ENCODE assay signal across 8 mouse cellular contexts in genomic region chrX:122397652-122398051, GRCm38 (mm10). TPM values are rescaled to one million over a fixed set of nuclear protein-coding genes. Genes with fewer than 3 reads are reported as not detected.
DNase-seq lines count a peak whose midpoint lies in the region; ATAC-seq and TF ChIP-seq lines count a peak whose summit lies in the region.

No protein-coding gene starts in this region.

- no peaks in the 10 kb centered on the region for H3K9me3 ChIP-seq in kidney, postnatal 0 days (replicated peaks; ENCODE audit: low read length)
- no peaks in the 10 kb centered on the region for H3K9me3 ChIP-seq in embryonic facial prominence, embryonic 15.5 days (replicated peaks)
- H3K9me3 ChIP-seq in intestine, embryonic 15.5 days, result no peaks in the 10 kb centered on the region
- no peaks in the 10 kb centered on the region for H3K9me3 ChIP-seq in midbrain, postnatal 0 days (ENCODE audit: low read length)

- H3K4me2 ChIP-seq in kidney, postnatal 0 days (ENCODE audit: low read length), result peak overlapping the region; percentile 63
- H3K4me2 ChIP-seq in embryonic facial prominence, embryonic 15.5 days (replicated peaks), result peak overlapping the region; percentile 52
- peak overlapping the region; percentile 65 for H3K4me2 ChIP-seq in intestine, embryonic 15.5 days (replicated peaks)
- H3K4me2 ChIP-seq in midbrain, postnatal 0 days (ENCODE audit: low read depth, low read length, poor library complexity, severe bottlenecking), result peak overlapping the region; percentile 32

- H3K4me3 ChIP-seq in kidney, postnatal 0 days (replicated peaks; ENCODE audit: low read depth, low read length), result peak overlapping the region; percentile 52
- H3K4me3 ChIP-seq in embryonic facial prominence, embryonic 15.5 days (replicated peaks), result peak overlapping the region; percentile 57
- H3K4me3 ChIP-seq in intestine, embryonic 15.5 days (replicated peaks), result peak overlapping the region; percentile 52
- peak overlapping the region; percentile 52 for H3K4me3 ChIP-seq in midbrain, postnatal 0 days (ENCODE audit: low read depth, low read length)

- H3K4me1 ChIP-seq in kidney, postnatal 0 days (replicated peaks; ENCODE audit: insufficient read depth, low read length), result no peaks in the 10 kb centered on the region
- H3K4me1 ChIP-seq in embryonic facial prominence, embryonic 15.5 days, result no peaks in the 10 kb centered on the region
- no peaks in the 10 kb centered on the region for H3K4me1 ChIP-seq in intestine, embryonic 15.5 days (replicated peaks)
- no peaks in the 10 kb centered on the region for H3K4me1 ChIP-seq in midbrain, postnatal 0 days (ENCODE audit: insufficient read depth, low read length)

- H3K27ac ChIP-seq in kidney, postnatal 0 days, result no peak overlapping the region
- H3K27ac ChIP-seq in embryonic facial prominence, embryonic 15.5 days (replicated peaks), result no peak overlapping the region
- no peak overlapping the region for H3K27ac ChIP-seq in intestine, embryonic 15.5 days
- H3K27ac ChIP-seq in midbrain, postnatal 0 days (ENCODE audit: low read depth, low read length), result peak overlapping the region; percentile 91

- ATAC-seq in kidney, postnatal 0 days (replicated peaks; ENCODE audit: low FRiP score, low read depth), result no peak
- ATAC-seq in embryonic facial prominence, embryonic 15.5 days (ENCODE audit: insufficient number of reproducible peaks, low FRiP score, low TSS enrichment, low read depth), result 0 out of 2 replicates have a peak, but pooled peaks have one; percentile 7
- peak; percentile 40 for ATAC-seq in intestine, embryonic 15.5 days
- ATAC-seq in midbrain, postnatal 0 days (ENCODE audit: low FRiP score), result peak; percentile 47

- H3K9ac ChIP-seq in kidney, postnatal 0 days (ENCODE audit: low read depth, low read length), result no peak overlapping the region
- no peak overlapping the region for H3K9ac ChIP-seq in embryonic facial prominence, embryonic 15.5 days
- H3K9ac ChIP-seq in intestine, embryonic 15.5 days, result no peak overlapping the region
- peak overlapping the region; percentile 36; the same call in 1 of the 2 replicates for H3K9ac ChIP-seq in midbrain, postnatal 0 days (replicated peaks; ENCODE audit: low read length, poor library complexity, severe bottlenecking)

- TF ChIP-seq CTCF in kidney, postnatal 0 days (IDR thresholded peaks at IDR 0.05; ENCODE audit: low read depth), result no peak
- TF ChIP-seq CTCF in midbrain, postnatal 0 days (IDR thresholded peaks at IDR 0.05), result no peak

- no peak for DNase-seq in kidney, postnatal 0 days (ENCODE audit: low spot score)
- no peak for DNase-seq in kidney, postnatal 25 days
- peak; percentile 2 for DNase-seq in midbrain, postnatal 0 days (ENCODE audit: low spot score)
- no peak for DNase-seq in frontal cortex, adult 2 months (ENCODE audit: extremely low spot score in 1 of 2, low spot score in 1 of 2)
- DNase-seq in ovary, postnatal 14 days (ENCODE audit: low spot score), result no peak
- DNase-seq in adrenal gland, postnatal 25 days, result no peak

- H3K27me3 ChIP-seq in kidney, postnatal 0 days (ENCODE audit: insufficient read depth, low read length), result no peaks in the 10 kb centered on the region
- no peaks in the 10 kb centered on the region for H3K27me3 ChIP-seq in embryonic facial prominence, embryonic 15.5 days
- no peaks in the 10 kb centered on the region for H3K27me3 ChIP-seq in intestine, embryonic 15.5 days (replicated peaks)
- H3K27me3 ChIP-seq in midbrain, postnatal 0 days (ENCODE audit: insufficient read depth, low read length), result no peaks in the 10 kb centered on the region

- H3K36me3 ChIP-seq in kidney, postnatal 0 days (ENCODE audit: insufficient read depth, low read length), result no peaks in the 10 kb centered on the region
- no peaks in the 10 kb centered on the region for H3K36me3 ChIP-seq in embryonic facial prominence, embryonic 15.5 days
- H3K36me3 ChIP-seq in intestine, embryonic 15.5 days, result no peaks in the 10 kb centered on the region
- H3K36me3 ChIP-seq in midbrain, postnatal 0 days (ENCODE audit: insufficient read depth, low read length), result no peaks in the 10 kb centered on the region

- 29% methylated on average over 8 of the region's 8 CpGs for WGBS in kidney, postnatal 0 days
- WGBS in embryonic facial prominence, embryonic 15.5 days, result 18% methylated on average over 8 of the region's 8 CpGs
- WGBS in intestine, embryonic 15.5 days, result 21% methylated on average over 8 of the region's 8 CpGs
- WGBS in midbrain, postnatal 0 days, result 19% methylated on average over 8 of the region's 8 CpGs

RNA-seq across cellular contexts. Expression of gene Nap1l3, which starts 0.5 kb away (rescaled TPM):
- 3.0 and 3.2 TPM in 2 replicates for polyA plus RNA-seq in kidney, postnatal 0 days (2015; fragmentation: Nextera tagmentation; extraction: Ambion mirVana)
- 4.0 and 4.4 TPM in 2 replicates for polyA plus RNA-seq in embryonic facial prominence, embryonic 15.5 days (2015; fragmentation: Nextera tagmentation; extraction: Ambion mirVana)
- polyA plus RNA-seq in intestine, embryonic 15.5 days (2015; fragmentation: Nextera tagmentation; extraction: Ambion mirVana), result 2.9 and 3.8 TPM in 2 replicates
- 50.8 and 72.4 TPM in 2 replicates for total RNA-seq in midbrain, postnatal 0 days (2014; rRNA removed)
- 87.3 and 88.6 TPM in 2 replicates for polyA plus RNA-seq in midbrain, postnatal 0 days (2015; fragmentation: Nextera tagmentation; extraction: Ambion mirVana)
- 22.2 and 26.7 TPM in 2 replicates for polyA plus RNA-seq in frontal cortex, adult 2 months (2012; rRNA removed)
- 3.4 and 3.9 TPM in 2 replicates for total RNA-seq in adrenal gland, postnatal 25 days (2021)
